Mouse (Mus musculus) cerebellum, adult 2 months (tissue): ENCODE data around the gene 1700123K08Rik. TPM values are rescaled to one million over a fixed set of nuclear protein-coding genes. Genes with fewer than 3 reads are reported as not detected.
"Not testable (repeated sequence)": the region's sequence is repeated elsewhere in the genome, so short reads cannot be mapped to it uniquely, and the experiment has no call there.

Experiments
- DNase-seq, 2 experiments: peaks; one replicate each; pipeline ENCODE4 v3.0.0; 2021
- H3K27ac ChIP-seq: fragments of 200-500 bp; 2 replicates; pipeline ENCODE4 v1.5.1; 2012; ENCODE audit warnings: low read length, control low read depth, inconsistent platforms; ENCODE audit not compliant: insufficient read depth
- H3K27me3 ChIP-seq: fragments of 200-500 bp; 2 replicates; pipeline ENCODE4 v1.6.1; 2012; ENCODE audit warnings: inconsistent platforms, mild to moderate bottlenecking, low read length, moderate library complexity; ENCODE audit not compliant: control insufficient read depth, insufficient read depth
- H3K4me1 ChIP-seq: fragments of 200-500 bp; 2 replicates; pipeline ENCODE4 v1.6.1; 2011; ENCODE audit warnings: low read length; ENCODE audit not compliant: control insufficient read depth, insufficient read depth
- H3K4me3 ChIP-seq: fragments of 200-500 bp; replicated peaks from 2 replicates; pipeline ENCODE3; 2011; ENCODE audit warnings: mild to moderate bottlenecking, low read depth, low read length, control low read depth; ENCODE audit not compliant: insufficient read depth
- CTCF ChIP-seq: fragments of 200-500 bp; IDR thresholded peaks from 2 replicates; pipeline ENCODE4 v1.5.1; 2011; ENCODE audit warnings: low read depth, mild to moderate bottlenecking, control low read depth, low read length, moderate library complexity, borderline replicate concordance; ENCODE audit not compliant: insufficient read depth
- POLR2A ChIP-seq: fragments of 200-500 bp; IDR thresholded peaks from 2 replicates; pipeline ENCODE4 v1.6.1; 2011; ENCODE audit warnings: low read length, control low read depth, borderline replicate concordance; ENCODE audit not compliant: insufficient read depth
- WGBS: fragments of 180-500 bp; shearing (Covaris S2); methylation state at CpG from one replicate; pipeline ENCODE4 v1.1.7; 2018; 5-methylcytosine and 5-hydroxymethylcytosine counted together
- polyA plus RNA-seq: library from polyadenylated mRNA; depleted of rRNA; stranded (reverse); fragments of >200 nt; gene quantifications from 2 replicates; pipeline ENCODE4 v1.2.3, GENCODE M21; 2012; rRNA removed

The 1700123K08Rik gene
- polyA plus RNA-seq = 0.07 TPM in 1 of 2 replicates, not detected in the other

GRCm38 (mm10) chr5:138564612-138565011, at the start of gene 1700123K08Rik:
1700123K08Rik (minus strand) TSS chr5:138564712.
- WGBS = 80% methylated on average over 2 of the region's 2 CpGs
- H3K27ac ChIP-seq = not testable (repeated sequence)

GRCm38 (mm10) chr5:138587396-138587795, 22.9 kb upstream of the 1700123K08Rik start:
- no peak for DNase-seq
- Histone ChIP-seq H3K27me3 (no peaks in the 10 kb centered on the region), H3K4me3 (no peak overlapping the region), H3K4me1 (no peaks in the 10 kb centered on the region), H3K27ac (no peak overlapping the region)
- no peak for TF ChIP-seq POLR2A
- TF ChIP-seq CTCF = no peak
- WGBS = 91% methylated on average over 6 of the region's 6 CpGs

More at GRCm38 (mm10) chr5:138564612-138565011, at the start of gene 1700123K08Rik:
- not testable (repeated sequence) for H3K27me3 ChIP-seq, H3K4me1 ChIP-seq, DNase-seq, H3K4me3 ChIP-seq

GRCm38 (mm10) chr5:138571623-138572022, 7.1 kb upstream of the 1700123K08Rik start:
- 49% methylated on average over 4 of the region's 4 CpGs for WGBS
- Histone ChIP-seq H3K27me3 (no peaks in the 10 kb centered on the region), H3K4me1 (no peaks in the 10 kb centered on the region), H3K4me3 (no peak overlapping the region), H3K27ac (no peak overlapping the region)
- TF ChIP-seq POLR2A (no peak), CTCF (no peak)
- DNase-seq = no peak

- Histone ChIP-seq H3K27me3 (no peaks in the 10 kb centered on the region), H3K4me1 (no peaks in the 10 kb centered on the region), H3K4me3 (no peak overlapping the region), H3K27ac (no peak overlapping the region)
- DNase-seq = no peak
- no peak for TF ChIP-seq POLR2A
- no peak for TF ChIP-seq CTCF
- WGBS = 60% methylated on average over 1 of the region's 1 CpGs
Observed at GRCm38 (mm10) chr5:138552718-138553117, 11.8 kb downstream of the 1700123K08Rik start.

- Histone ChIP-seq H3K4me1 (no peaks in the 10 kb centered on the region), H3K4me3 (no peak overlapping the region), H3K27ac (no peak overlapping the region), H3K27me3 (no peaks in the 10 kb centered on the region)
- 64% methylated on average over 1 of the region's 1 CpGs for WGBS
- no peak for TF ChIP-seq POLR2A
- TF ChIP-seq CTCF = no peak
- no peak for DNase-seq
Observed at GRCm38 (mm10) chr5:138532491-138532890, 32.0 kb downstream of the 1700123K08Rik start.

Other genes starting within 250 kb of the 1700123K08Rik start
- gene Pvrig, start 222.8 kb downstream of the 1700123K08Rik start, polyA plus RNA-seq = 0.10 TPM in 1 of 2 replicates, not detected in the other
- 18.4 and 19.2 TPM in 2 replicates for gene Zfp157, start 123.2 kb downstream of the 1700123K08Rik start, polyA plus RNA-seq
- 28.9 and 29.8 TPM in 2 replicates for gene Zfp68, start 55.0 kb upstream of the 1700123K08Rik start, polyA plus RNA-seq
- gene A430033K04Rik, start 58.1 kb upstream of the 1700123K08Rik start, polyA plus RNA-seq = 13.2 and 14.6 TPM in 2 replicates
- gene Fam20c, start 189.8 kb upstream of the 1700123K08Rik start, polyA plus RNA-seq = 31.1 and 32.9 TPM in 2 replicates